15 mouse cellular contexts compared by ENCODE assay signal in the genomic region with DNA sequence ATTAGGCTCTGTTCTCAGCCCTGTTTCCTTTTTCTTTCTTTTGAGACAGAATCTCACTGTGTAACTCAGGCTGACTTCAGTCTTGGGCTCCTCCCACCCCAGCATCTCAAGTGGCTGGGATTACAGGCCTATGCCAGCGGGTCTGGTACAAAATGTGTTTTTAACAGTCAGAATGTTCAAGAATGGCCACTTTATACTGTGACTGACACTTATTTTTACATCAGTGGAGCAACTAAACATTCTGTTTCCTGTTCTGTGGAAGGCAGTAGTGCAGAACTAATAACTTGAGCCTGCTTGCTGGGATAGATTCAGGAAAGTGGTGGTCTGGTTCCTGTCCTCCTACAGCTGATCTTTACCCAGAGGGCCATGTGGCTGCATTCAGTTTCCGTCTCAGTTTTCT. TPM values are rescaled to one million over a fixed set of nuclear protein-coding genes. Genes with fewer than 3 reads are reported as not detected.
DNase-seq lines count a peak whose midpoint lies in the region; ATAC-seq and TF ChIP-seq lines count a peak whose summit lies in the region.
"Had no signal": no experiment of that assay in that cellular context is flagged by ENCODE, and none has a peak within 500 bp of the region (broad histone marks: within the 10 kb centered on the region; RNA-seq: fewer than 3 reads in every experiment).

No protein-coding gene starts in this region.

- no peak overlapping the region for H3K4me2 ChIP-seq in heart, embryonic 13.5 days
- no peak overlapping the region for H3K4me2 ChIP-seq in lung, postnatal 0 days (replicated peaks; ENCODE audit: low read depth, low read length)
- H3K4me2 ChIP-seq: embryonic facial prominence, embryonic 15.5 days; liver, embryonic 15.5 days had no signal

- H3K9me3 ChIP-seq in heart, embryonic 13.5 days: no peaks in the 10 kb centered on the region
- no peaks in the 10 kb centered on the region for H3K9me3 ChIP-seq in lung, postnatal 0 days (ENCODE audit: low read length)
- H3K9me3 ChIP-seq in embryonic facial prominence, embryonic 10.5 days: no peaks in the 10 kb centered on the region
- H3K9me3 ChIP-seq: embryonic facial prominence, embryonic 15.5 days; liver, embryonic 15.5 days had no signal

- H3K27me3 ChIP-seq in heart, embryonic 13.5 days (replicated peaks): 0 out of 2 replicates have a peak, but pooled peaks cover 3% of the 10 kb centered on the region
- no peaks in the 10 kb centered on the region for H3K27me3 ChIP-seq in lung, postnatal 0 days (replicated peaks; ENCODE audit: insufficient read depth, low read length)
- peaks cover 77% of the 10 kb centered on the region for H3K27me3 ChIP-seq in embryonic facial prominence, embryonic 10.5 days (replicated peaks; ENCODE audit: low read depth, poor library complexity, severe bottlenecking)
- H3K27me3 ChIP-seq: embryonic facial prominence, embryonic 15.5 days; liver, embryonic 15.5 days had no signal

- no peak for ATAC-seq in heart, embryonic 13.5 days (ENCODE audit: extremely low read depth, insufficient number of reproducible peaks, low FRiP score, low TSS enrichment)
- ATAC-seq in lung, postnatal 0 days: peak; percentile 54

- no peak overlapping the region for H3K9ac ChIP-seq in heart, embryonic 13.5 days
- no peak overlapping the region for H3K9ac ChIP-seq in lung, postnatal 0 days (replicated peaks; ENCODE audit: low read depth)
- H3K9ac ChIP-seq: embryonic facial prominence, embryonic 15.5 days; liver, embryonic 15.5 days had no signal

- H3K36me3 ChIP-seq in heart, embryonic 13.5 days: peaks cover 10% of the 10 kb centered on the region; the same call in 1 of the 2 replicates
- no peaks in the 10 kb centered on the region for H3K36me3 ChIP-seq in lung, postnatal 0 days (ENCODE audit: insufficient read depth, low read length)
- peaks cover 60% of the 10 kb centered on the region for H3K36me3 ChIP-seq in embryonic facial prominence, embryonic 10.5 days (replicated peaks)
- H3K36me3 ChIP-seq: embryonic facial prominence, embryonic 15.5 days; liver, embryonic 15.5 days had no signal

- no peak for TF ChIP-seq CTCF in lung, postnatal 0 days (IDR thresholded peaks at IDR 0.05)

- H3K4me3 ChIP-seq in heart, embryonic 13.5 days: no peak overlapping the region
- no peak overlapping the region for H3K4me3 ChIP-seq in lung, postnatal 0 days (ENCODE audit: low read depth, low read length)
- no peak overlapping the region for H3K4me3 ChIP-seq in embryonic facial prominence, embryonic 10.5 days
- H3K4me3 ChIP-seq: embryonic facial prominence, embryonic 15.5 days; gastrocnemius, adult 2 months; liver, embryonic 15.5 days had no signal

- no peak for TF ChIP-seq EP300 in lung, postnatal 0 days (IDR thresholded peaks at IDR 0.05)

- no peak for DNase-seq in heart, postnatal 10 days
- DNase-seq in lung, postnatal 0 days (ENCODE audit: low spot score): peak; percentile 24
- DNase-seq in lung, postnatal 14 days: no peak
- DNase-seq in embryonic facial prominence, embryonic 10.5 days (ENCODE audit: low spot score): peak; percentile 11
- peak; percentile 26 for DNase-seq in lung, postnatal 25 days (ENCODE audit: low spot score)
- DNase-seq in adrenal gland, adult 8-10 months: no peak
- DNase-seq in spleen, postnatal 14 days (ENCODE audit: low spot score in 2 of 2): no peak
- DNase-seq: adrenal gland, postnatal 14 days; cerebellum, adult 2 months; gastrocnemius, adult 2 months; kidney, adult 8-10 months; thymus, postnatal 36 days had no signal

- H3K27ac ChIP-seq in heart, embryonic 13.5 days (replicated peaks): 0 out of 2 replicates have a peak overlapping the region, but pooled peaks have one; percentile 16
- no peak overlapping the region for H3K27ac ChIP-seq in lung, postnatal 0 days (ENCODE audit: low read length)
- no peak overlapping the region for H3K27ac ChIP-seq in embryonic facial prominence, embryonic 10.5 days (replicated peaks)
- H3K27ac ChIP-seq: embryonic facial prominence, embryonic 15.5 days; gastrocnemius, adult 2 months; liver, embryonic 15.5 days had no signal

- intact Hi-C loops in heart, postnatal 10 days (cut with DNase I): no loop called here

- 24% methylated on average over 2 of the region's 2 CpGs for WGBS in heart, embryonic 13.5 days
- WGBS in lung, postnatal 0 days: 38% methylated on average over 2 of the region's 2 CpGs
- 39% methylated on average over 2 of the region's 2 CpGs for WGBS in embryonic facial prominence, embryonic 10.5 days

- H3K4me1 ChIP-seq in heart, embryonic 13.5 days: peaks cover 18% of the 10 kb centered on the region; the same call in 1 of the 2 replicates
- no peaks in the 10 kb centered on the region for H3K4me1 ChIP-seq in lung, postnatal 0 days (ENCODE audit: insufficient read depth, low read depth, low read length)
- H3K4me1 ChIP-seq in embryonic facial prominence, embryonic 10.5 days: no peaks in the 10 kb centered on the region
- H3K4me1 ChIP-seq: embryonic facial prominence, embryonic 15.5 days; liver, embryonic 15.5 days had no signal

RNA-seq across cellular contexts. Expression of a gene that starts 33.1 kb away (rescaled TPM):
- 1.6 and 1.7 TPM in 2 replicates for polyA plus RNA-seq in heart, embryonic 13.5 days (2015; fragmentation: Nextera tagmentation; extraction: Ambion mirVana)
- total RNA-seq in heart, postnatal 10 days (2021): 1 to 10 TPM; 4.5 to 5.6 TPM
- polyA plus RNA-seq in lung, postnatal 0 days (2015; fragmentation: Nextera tagmentation; extraction: Ambion mirVana): 1.8 TPM in 2 replicates
- 14.1 and 14.4 TPM in 2 replicates for polyA plus RNA-seq in embryonic facial prominence, embryonic 10.5 days (2016; fragmentation: Nextera tagmentation; extraction: Ambion mirVana)
- total RNA-seq in adrenal gland, adult 8-10 months (2022): 10 to 100 TPM; 41.6 to 82.2 (median 57.2) TPM

Comparison
In these comparisons a context has a peak if more than half of its experiments do, and no peak if none do; other contexts are left out.
1. DNase-seq: peak in lung, postnatal 0 days (single experiment), embryonic facial prominence, embryonic 10.5 days (single experiment) and lung, postnatal 25 days (single experiment); none in heart, postnatal 10 days (0 of 2), lung, postnatal 14 days (single experiment), adrenal gland, adult 8-10 months (single experiment) and spleen, postnatal 14 days (0 of 2).